Mouse (Mus musculus): ENCODE measurements around the gene Thbs4.

Gene Thbs4

GRCm38 (mm10) chr13:92717851-92718665 lies 76.6 kb downstream of the Thbs4 start:
- no peak for DNase-seq (ENCODE audit: low spot score)

- no peak for DNase-seq (ENCODE audit: low spot score)
Measured at GRCm38 (mm10) chr13:92712619-92713018, 82.0 kb downstream of the Thbs4 start.

- DNase-seq (ENCODE audit: low spot score): no peak
Measured at GRCm38 (mm10) chr13:92711821-92712220, 82.8 kb downstream of the Thbs4 start.

- DNase-seq (ENCODE audit: low spot score): no peak
Measured at GRCm38 (mm10) chr13:92710361-92710760, 84.3 kb downstream of the Thbs4 start.

GRCm38 (mm10) chr13:92709535-92709934 lies 85.1 kb downstream of the Thbs4 start:
- no peak for DNase-seq (ENCODE audit: low spot score)

- DNase-seq (ENCODE audit: low spot score): no peak
Measured at GRCm38 (mm10) chr13:92708466-92708865, 86.2 kb downstream of the Thbs4 start.

- DNase-seq (ENCODE audit: low spot score): no peak
Measured at GRCm38 (mm10) chr13:92707941-92708340, 86.7 kb downstream of the Thbs4 start.

- DNase-seq (ENCODE audit: low spot score): no peak
Measured at GRCm38 (mm10) chr13:92706342-92707061, 88.1 kb downstream of the Thbs4 start.

- no peak for DNase-seq (ENCODE audit: low spot score)
Measured at GRCm38 (mm10) chr13:92705016-92705535, 89.5 kb downstream of the Thbs4 start.

GRCm38 (mm10) chr13:92704189-92704588 lies 90.4 kb downstream of the Thbs4 start:
- DNase-seq (ENCODE audit: low spot score): no peak

GRCm38 (mm10) chr13:92703241-92704027 lies 91.2 kb downstream of the Thbs4 start:
- no peak for DNase-seq (ENCODE audit: low spot score)

GRCm38 (mm10) chr13:92702035-92702434 lies 92.6 kb downstream of the Thbs4 start:
- DNase-seq (ENCODE audit: low spot score): no peak

Data from c-Kit-positive CD71-positive TER-119-positive erythroid progenitor cells, embryonic 14.5 days (primary cell).